Mouse (Mus musculus) CD8-positive naive resting alpha-beta T cell, adult 2 months (primary cell): ENCODE measurements around the gene Ntsr1.
A peak's percentile ranks its signal among the peaks of the same experiment; 100 is the strongest.

Experiments used
- DNase-seq, 2 experiments: peaks; one replicate each; pipeline ENCODE4 v3.0.0; 2022; ENCODE audit warnings: low read depth in 2 of 2, low spot score in 2 of 2

Gene Ntsr1

GRCm38 (mm10) chr2:180499741-180500140 is at the start of gene Ntsr1:
TSS of gene Ntsr1 (plus strand) at chr2:180499976.
- DNase-seq = no peak

DNA sequence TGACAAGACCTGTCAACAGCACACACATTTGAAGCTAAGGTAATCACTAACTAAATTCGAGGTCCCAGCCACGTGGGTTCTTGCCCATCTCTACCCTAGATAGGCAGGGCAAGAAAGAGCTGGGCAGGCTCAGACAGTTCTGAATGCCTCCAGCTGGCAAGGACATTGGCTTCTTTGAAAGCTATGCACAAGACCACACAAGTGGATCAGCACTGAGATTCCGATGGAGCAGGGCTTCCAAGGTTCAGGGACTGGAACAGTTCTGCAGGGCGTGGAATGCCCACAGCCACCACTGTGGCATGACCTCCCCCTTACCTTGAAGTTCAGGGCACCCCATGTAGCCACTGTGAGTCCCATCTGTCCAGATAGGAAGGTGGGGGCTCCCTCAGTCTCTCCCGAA is 49.2 kb upstream of the Ntsr1 start:
- DNase-seq = no peak

DNA sequence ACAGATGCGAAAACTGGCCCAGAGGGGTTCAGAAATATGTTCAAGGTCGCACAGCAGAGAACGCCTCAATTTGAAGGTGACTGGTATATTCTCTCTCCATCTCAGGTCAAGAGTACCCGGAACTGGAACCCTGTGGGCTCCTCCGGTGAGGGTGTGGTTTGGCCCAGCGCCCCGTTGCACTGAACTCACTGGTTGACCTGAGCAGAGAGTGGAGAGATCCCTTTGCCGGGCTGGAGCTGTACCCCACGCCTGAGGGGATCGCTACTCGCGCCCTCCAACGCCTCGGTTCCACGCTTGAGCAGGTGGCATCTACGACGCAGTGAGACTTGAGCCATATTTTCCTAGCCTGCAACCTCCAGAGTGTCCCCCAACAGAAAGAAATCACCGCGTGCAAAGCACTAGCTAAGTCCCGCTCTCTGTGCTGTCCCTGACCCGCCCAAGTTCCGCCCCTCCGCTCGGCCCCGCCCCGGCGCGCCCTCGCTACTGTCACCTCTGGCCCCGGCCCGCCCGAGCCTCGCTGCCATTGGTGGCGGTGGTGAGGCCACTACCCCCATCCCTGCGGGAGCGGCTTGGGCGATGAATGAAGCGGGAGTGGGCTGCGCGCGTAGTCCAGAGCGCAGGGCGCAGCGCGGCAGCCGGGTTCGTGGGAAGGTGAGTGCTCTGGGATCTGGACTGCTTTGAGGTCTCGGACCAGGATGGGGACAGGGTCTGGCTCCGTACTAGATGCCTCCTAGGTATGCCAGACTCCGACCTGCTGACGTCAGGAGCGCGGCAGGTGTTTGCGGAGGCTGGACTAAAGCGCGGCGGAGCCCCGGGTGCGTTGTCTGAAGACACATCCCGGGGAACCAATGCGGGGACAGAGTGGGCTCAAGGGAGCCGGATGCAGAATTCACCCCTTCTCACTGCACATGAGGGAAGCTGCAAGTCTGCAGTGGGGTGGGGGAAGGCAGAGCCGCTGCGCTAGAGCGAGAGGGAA is 43.8 kb upstream of the Ntsr1 start, which contains the start of gene Slco4a1:
Gene Slco4a1 (plus strand): TSS at position 523 of the 976 bp plus-strand sequence.
- DNase-seq = peak; percentile 73 to 80

GRCm38 (mm10) chr2:180456705-180457104 is 43.1 kb upstream of the Ntsr1 start:
- DNase-seq = no peak

DNA sequence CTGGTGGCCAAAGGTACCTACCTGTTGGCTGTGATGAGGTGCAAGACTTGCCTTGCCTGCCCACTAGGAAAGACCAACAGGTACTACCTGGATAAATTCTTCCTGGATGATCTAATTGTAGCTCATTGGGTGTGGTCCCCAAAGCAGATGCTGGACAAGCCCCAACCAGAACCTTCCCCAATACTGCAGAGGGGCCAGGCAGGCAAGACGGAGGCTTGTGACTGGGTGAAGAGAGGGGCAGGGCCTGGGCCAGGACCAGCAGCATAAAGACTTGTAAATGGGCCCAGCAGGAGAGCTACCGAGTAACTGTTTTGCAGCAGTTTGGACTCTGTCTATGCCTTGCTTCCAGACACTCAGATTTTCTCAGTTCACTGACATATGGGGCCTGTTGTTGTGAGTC is 42.1 kb upstream of the Ntsr1 start:
- DNase-seq = no peak

GRCm38 (mm10) chr2:180459437-180459836 is 40.3 kb upstream of the Ntsr1 start:
- no peak for DNase-seq

- DNase-seq = no peak
Observed at GRCm38 (mm10) chr2:180460801-180461200, 39.0 kb upstream of the Ntsr1 start.

DNA sequence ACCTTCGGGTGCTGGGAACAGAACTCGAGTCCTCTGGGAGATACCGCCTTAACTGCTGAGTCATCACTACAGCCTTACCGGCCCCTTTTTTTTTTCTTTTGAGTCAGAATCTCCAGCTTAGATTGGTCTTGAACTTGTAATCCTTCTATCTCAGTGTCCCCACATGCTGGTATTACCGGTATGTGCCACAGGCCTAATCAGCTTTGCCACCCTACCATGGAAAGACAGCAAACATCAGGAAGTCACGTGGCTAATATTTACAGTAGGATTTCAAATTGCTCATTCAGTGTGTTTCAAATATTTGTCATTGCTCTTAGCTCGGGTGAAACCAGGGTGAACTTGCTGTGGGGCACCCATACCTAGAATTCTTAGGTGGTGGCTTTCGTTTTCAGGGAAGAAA is 37.2 kb upstream of the Ntsr1 start:
- DNase-seq = no peak

- no peak for DNase-seq
Observed at GRCm38 (mm10) chr2:180466505-180466904, 33.3 kb upstream of the Ntsr1 start.

DNA sequence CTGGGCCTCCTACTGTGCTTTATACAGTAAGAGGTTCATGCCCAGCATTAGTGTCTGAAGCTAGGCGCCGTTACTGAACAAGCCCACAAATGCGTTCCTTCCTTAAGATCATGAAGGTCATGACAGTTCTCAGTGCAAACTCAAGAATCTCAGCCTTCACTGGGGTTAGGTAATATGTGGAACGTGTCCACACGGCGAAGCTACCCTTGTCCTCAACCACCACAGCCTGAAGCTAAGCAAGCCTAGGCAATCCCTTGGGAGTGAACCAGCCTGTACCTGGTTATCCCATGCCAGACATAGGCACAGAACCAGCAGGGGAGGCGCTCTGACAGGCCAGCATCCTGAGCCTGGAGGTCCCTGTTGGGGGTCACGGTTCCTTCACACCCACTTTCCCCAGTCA is 30.9 kb upstream of the Ntsr1 start:
- no peak for DNase-seq

DNA sequence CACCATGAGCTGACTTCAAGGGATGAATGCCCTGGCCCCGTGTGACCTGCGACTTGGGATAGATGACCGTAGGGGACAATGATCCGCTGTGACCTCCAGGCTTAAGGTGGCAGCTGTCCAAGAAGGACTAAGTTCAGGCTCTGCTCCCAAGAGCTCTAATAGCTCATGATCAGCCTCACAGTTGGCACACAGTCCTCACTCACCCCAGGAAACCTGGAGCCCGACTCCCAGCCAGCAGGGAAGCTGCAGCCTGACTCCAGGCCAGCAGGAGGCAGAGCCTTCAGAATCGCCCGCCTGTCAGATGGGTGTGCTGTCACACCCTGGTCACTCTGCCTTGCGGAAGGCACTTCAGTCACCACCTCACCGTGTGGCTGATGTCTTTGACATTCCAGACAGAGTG is 30.0 kb upstream of the Ntsr1 start:
- no peak for DNase-seq

DNA sequence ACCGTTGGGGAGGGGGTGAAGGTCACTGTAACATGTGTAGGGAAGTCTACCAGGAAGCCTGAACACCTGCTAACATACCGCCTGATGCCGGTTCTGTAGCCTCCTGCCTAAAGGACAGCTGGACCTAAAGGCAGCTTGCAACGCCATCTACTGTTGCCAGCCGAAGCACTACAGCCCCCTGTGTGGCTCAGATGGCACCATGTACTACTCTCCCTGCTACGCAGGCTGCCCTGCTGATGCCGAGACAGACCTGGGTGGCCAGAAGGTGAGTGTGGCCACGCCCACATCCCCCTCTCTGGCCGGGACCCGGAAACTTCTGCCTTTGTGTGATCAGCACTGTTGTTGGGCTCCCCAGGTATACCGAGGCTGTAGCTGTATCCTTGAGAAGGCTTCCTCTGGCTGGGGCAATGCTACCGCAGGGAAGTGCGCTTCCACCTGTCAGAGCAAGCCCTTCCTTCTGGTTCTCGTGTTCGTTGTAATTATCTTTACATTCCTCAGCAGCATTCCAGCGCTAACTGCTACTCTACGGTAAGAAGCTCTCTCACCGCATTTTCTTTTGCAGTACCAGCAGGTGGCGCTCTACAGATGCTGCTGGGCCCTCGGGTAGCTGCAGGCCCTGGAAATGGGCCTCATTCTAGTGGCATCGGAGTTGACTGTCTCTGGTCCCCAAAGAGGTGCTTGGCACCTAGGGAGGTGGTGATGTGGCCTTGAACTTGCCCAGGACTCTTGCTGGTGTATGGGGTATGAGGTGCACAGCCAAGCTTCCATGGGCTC is 27.3 kb upstream of the Ntsr1 start:
- no peak for DNase-seq

DNA sequence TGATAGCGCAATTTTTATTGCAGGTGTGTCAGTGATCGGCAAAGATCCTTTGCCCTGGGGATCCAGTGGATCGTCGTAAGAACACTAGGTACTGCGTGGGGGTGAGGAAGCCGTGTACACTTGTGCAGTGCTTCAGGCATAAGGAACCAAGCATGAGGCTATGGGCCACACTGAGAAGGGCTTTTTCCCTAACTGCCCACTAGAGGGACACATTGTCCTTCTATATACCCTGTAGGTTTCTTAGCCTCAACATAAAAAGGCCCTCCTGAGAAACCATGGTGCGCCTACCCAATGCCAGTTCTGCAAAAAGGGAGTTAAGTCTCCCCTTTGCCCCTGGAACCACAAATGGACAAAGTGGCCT is 26.7 kb upstream of the Ntsr1 start:
- DNase-seq = peak in 1 of 2 experiments; percentile 4

GRCm38 (mm10) chr2:180474864-180475263 is 24.9 kb upstream of the Ntsr1 start:
- no peak for DNase-seq

GRCm38 (mm10) chr2:180482274-180482673 is 17.5 kb upstream of the Ntsr1 start:
- no peak for DNase-seq

DNA sequence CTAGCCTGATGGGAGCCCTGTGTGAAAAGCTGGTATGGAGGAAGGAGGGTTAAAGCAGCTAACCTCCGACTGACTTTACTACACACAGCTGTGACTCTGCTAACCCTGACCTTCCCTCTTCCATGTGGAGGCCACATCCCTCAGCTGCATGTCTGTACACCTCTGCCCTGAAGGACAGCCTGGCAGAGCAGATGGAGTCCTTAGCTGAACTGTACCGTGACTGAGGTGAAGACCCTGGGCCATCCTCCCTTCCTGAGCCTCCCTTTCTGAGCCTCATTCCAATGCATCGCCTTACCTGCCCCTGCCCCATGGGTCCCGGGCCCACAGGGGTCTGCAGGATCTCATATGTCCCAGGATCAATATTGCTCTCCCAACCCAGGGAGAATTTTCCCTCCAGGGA is 14.9 kb upstream of the Ntsr1 start:
- no peak for DNase-seq

GRCm38 (mm10) chr2:180485306-180485705 is 14.5 kb upstream of the Ntsr1 start:
- DNase-seq = no peak

- no peak for DNase-seq
Observed at GRCm38 (mm10) chr2:180488210-180488751, 11.5 kb upstream of the Ntsr1 start.

- no peak for DNase-seq
Observed at GRCm38 (mm10) chr2:180495906-180496305, 3.9 kb upstream of the Ntsr1 start.

GRCm38 (mm10) chr2:180500726-180501125 is 950 bp downstream of the Ntsr1 start:
- DNase-seq = no peak

DNA sequence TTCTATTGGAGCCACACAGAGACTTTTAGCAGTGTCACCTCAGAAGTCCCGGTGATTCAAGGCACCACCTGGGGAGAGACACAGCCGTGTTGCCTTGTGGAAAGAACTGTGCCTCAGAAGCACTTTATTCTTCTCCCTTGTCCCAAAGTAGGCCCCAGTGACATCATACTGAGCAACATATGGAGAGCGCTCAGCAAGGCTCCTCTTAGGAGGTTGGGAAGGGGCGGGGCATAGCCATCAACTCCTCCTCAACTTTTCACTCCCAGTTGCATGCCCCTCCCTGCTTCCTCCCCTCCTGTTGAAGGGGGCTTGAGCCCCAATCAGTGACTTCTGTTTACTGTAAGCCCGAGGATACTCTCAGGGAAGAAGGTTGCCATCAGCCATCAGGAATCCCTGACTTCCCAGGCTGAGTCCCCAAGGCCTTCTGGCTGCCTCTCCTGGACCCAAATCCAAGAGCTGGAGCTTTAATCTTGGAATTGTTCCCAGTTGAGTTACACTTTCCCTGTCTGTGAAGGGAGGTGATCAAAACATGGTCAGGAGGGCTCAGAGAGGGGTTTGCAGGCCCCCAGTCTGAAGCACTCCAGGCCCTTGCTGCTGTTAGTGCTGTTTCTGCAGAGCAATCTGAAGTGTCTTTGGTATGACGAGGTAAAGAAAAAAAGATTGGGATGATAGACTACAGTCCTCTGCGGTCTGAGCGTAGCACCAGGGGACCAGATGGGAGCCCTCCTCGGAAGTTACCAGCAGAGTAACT is 1.6 kb downstream of the Ntsr1 start:
- DNase-seq = no peak
